Mouse (Mus musculus): ENCODE data around the gene Pcnx3.

- no peak for TF ChIP-seq POLR2A (IDR thresholded peaks at IDR 0.05; ENCODE audit: borderline replicate concordance, extremely low read depth, insufficient read depth, insufficient read length, poor library complexity, severe bottlenecking)
- TF ChIP-seq CTCF (IDR thresholded peaks at IDR 0.05; ENCODE audit: borderline replicate concordance, extremely low read depth, insufficient read depth, insufficient read length), result no peak
These were observed 52.1 kb downstream of the Pcnx3 start for GRCm38 (mm10) chr19:5636571-5637041.
